Mouse (Mus musculus): ENCODE results near the gene Tesmin. TPM values are rescaled to one million over a fixed set of nuclear protein-coding genes. Genes with fewer than 3 reads are reported as not detected.

Tesmin gene
- polyA plus RNA-seq, 1 experiment from 2014 or later: 0.93 TPM

- no peak overlapping the region for H3K4me2 ChIP-seq (ENCODE audit: low read length)
- no peaks in the 10 kb centered on the region for H3K4me1 ChIP-seq (replicated peaks; ENCODE audit: insufficient read depth, low read length)
- no peak overlapping the region for H3K27ac ChIP-seq
- H3K9me3 ChIP-seq (replicated peaks; ENCODE audit: low read length): no peaks in the 10 kb centered on the region
- no peak for ATAC-seq (replicated peaks; ENCODE audit: low FRiP score, low read depth)
- no peaks in the 10 kb centered on the region for H3K27me3 ChIP-seq (ENCODE audit: insufficient read depth, low read length)
- WGBS: 50% methylated on average over 7 of the region's 7 CpGs
- no peak for DNase-seq (ENCODE audit: low spot score)
- H3K9ac ChIP-seq (ENCODE audit: low read depth, low read length): no peak overlapping the region
- no peak overlapping the region for H3K4me3 ChIP-seq (replicated peaks; ENCODE audit: low read depth, low read length)
- no peak for TF ChIP-seq CTCF (IDR thresholded peaks at IDR 0.05; ENCODE audit: low read depth)
- H3K36me3 ChIP-seq (ENCODE audit: insufficient read depth, low read length): 0 out of 2 replicates have a peak, but pooled peaks cover 8% of the 10 kb centered on the region
Observed at GRCm38 (mm10) chr19:3353415-3354111, 35.1 kb upstream of the Tesmin start.

GRCm38 (mm10) chr19:3355096-3355495, 33.6 kb upstream of the Tesmin start:
- Histone ChIP-seq H3K9me3 (replicated peaks; ENCODE audit: low read length) (no peaks in the 10 kb centered on the region), H3K9ac (ENCODE audit: low read depth, low read length) (no peak overlapping the region), H3K4me3 (replicated peaks; ENCODE audit: low read depth, low read length) (no peak overlapping the region), H3K36me3 (ENCODE audit: insufficient read depth, low read length) (0 out of 2 replicates have a peak, but pooled peaks cover 8% of the 10 kb centered on the region), H3K27ac (no peak overlapping the region), H3K27me3 (ENCODE audit: insufficient read depth, low read length) (no peaks in the 10 kb centered on the region), H3K4me1 (replicated peaks; ENCODE audit: insufficient read depth, low read length) (no peaks in the 10 kb centered on the region), H3K4me2 (ENCODE audit: low read length) (no peak overlapping the region)
- WGBS: 67% methylated on average over 5 of the region's 5 CpGs
- no peak for DNase-seq (ENCODE audit: low spot score)
- no peak for ATAC-seq (replicated peaks; ENCODE audit: low FRiP score, low read depth)
- peak; percentile 50 for TF ChIP-seq CTCF (IDR thresholded peaks at IDR 0.05; ENCODE audit: low read depth)

DNA sequence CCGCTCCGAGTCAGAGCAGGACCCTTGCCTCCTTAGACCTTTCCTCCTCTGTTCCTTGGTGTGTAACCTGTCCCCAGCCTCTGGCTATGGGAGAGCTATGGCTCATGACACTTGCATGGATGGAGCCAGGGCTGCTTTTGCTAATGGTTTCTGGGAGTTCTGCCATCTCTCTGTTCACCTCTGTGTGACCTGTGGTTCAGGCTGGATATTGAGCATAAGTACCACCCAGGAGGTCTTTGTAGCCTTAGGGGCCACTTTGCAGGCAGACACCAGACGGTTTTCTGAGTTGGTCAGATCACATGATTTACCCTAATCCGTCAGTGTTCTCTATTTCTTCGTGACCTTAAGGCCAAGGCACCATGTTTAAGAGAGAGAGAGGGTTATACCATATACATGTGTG, 32.1 kb upstream of the Tesmin start:
- no peaks in the 10 kb centered on the region for H3K4me1 ChIP-seq (replicated peaks; ENCODE audit: insufficient read depth, low read length)
- DNase-seq (ENCODE audit: low spot score) (no peak), ATAC-seq (replicated peaks; ENCODE audit: low FRiP score, low read depth) (no peak)
- no peak overlapping the region for H3K27ac ChIP-seq
- 0 out of 2 replicates have a peak, but pooled peaks cover 13% of the 10 kb centered on the region for H3K36me3 ChIP-seq (ENCODE audit: insufficient read depth, low read length)
- H3K9ac ChIP-seq (ENCODE audit: low read depth, low read length): no peak overlapping the region
- H3K4me2 ChIP-seq (ENCODE audit: low read length): no peak overlapping the region
- H3K27me3 ChIP-seq (ENCODE audit: insufficient read depth, low read length): no peaks in the 10 kb centered on the region
- TF ChIP-seq CTCF (IDR thresholded peaks at IDR 0.05; ENCODE audit: low read depth): no peak
- no peaks in the 10 kb centered on the region for H3K9me3 ChIP-seq (replicated peaks; ENCODE audit: low read length)
- WGBS: 77% methylated on average over 5 of the region's 5 CpGs
- no peak overlapping the region for H3K4me3 ChIP-seq (replicated peaks; ENCODE audit: low read depth, low read length)

GRCm38 (mm10) chr19:3357620-3358019, 31.0 kb upstream of the Tesmin start:
- Histone ChIP-seq H3K36me3 (ENCODE audit: insufficient read depth, low read length) (peaks cover 20% of the 10 kb centered on the region; the same call in 1 of the 2 replicates), H3K9me3 (replicated peaks; ENCODE audit: low read length) (no peaks in the 10 kb centered on the region), H3K4me2 (ENCODE audit: low read length) (no peak overlapping the region), H3K27me3 (ENCODE audit: insufficient read depth, low read length) (no peaks in the 10 kb centered on the region), H3K27ac (no peak overlapping the region), H3K4me3 (replicated peaks; ENCODE audit: low read depth, low read length) (no peak overlapping the region), H3K9ac (ENCODE audit: low read depth, low read length) (no peak overlapping the region), H3K4me1 (replicated peaks; ENCODE audit: insufficient read depth, low read length) (no peaks in the 10 kb centered on the region)
- no peak for DNase-seq (ENCODE audit: low spot score)
- 79% methylated on average over 4 of the region's 4 CpGs for WGBS
- no peak for ATAC-seq (replicated peaks; ENCODE audit: low FRiP score, low read depth)
- peak; percentile 41 for TF ChIP-seq CTCF (IDR thresholded peaks at IDR 0.05; ENCODE audit: low read depth)

DNA sequence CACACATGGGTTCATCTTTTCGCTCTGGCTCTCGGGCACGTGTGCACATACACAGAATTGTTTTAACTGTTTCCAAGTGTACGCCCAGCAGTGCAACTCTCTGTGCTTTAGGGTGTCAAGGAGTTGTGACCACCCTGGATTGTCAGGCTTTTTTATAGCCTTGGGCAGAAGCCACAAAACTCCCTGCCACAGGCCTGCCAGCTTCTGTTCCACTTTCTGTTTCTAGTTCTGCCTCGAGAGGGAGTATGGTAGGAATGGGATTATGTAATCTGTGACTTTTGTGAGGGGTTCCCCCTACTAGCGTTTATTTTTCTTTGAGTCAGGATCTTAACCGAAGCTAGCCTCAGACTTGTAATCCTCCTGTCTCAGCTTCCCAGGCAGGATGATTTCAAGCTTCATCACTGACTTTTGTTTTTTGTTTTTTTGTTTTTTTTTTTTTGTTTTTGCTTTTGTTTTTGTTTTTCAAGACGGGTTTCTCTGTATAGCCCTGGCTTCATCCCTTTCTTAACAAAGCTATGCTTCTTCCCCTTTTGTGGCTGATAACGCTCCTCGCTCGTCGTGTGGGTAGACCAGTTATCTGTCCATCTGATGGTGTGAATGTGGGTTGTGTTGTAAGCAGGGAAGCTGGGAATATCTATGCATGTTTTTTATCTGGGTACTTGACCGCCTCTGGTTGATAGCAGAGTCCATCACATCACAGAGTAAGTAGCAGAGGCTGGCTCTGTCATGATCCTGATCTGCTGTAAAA, 28.6 kb upstream of the Tesmin start:
- Histone ChIP-seq H3K4me1 (replicated peaks; ENCODE audit: insufficient read depth, low read length) (no peaks in the 10 kb centered on the region), H3K9me3 (replicated peaks; ENCODE audit: low read length) (no peaks in the 10 kb centered on the region), H3K4me3 (replicated peaks; ENCODE audit: low read depth, low read length) (no peak overlapping the region), H3K4me2 (ENCODE audit: low read length) (no peak overlapping the region), H3K27ac (no peak overlapping the region), H3K36me3 (ENCODE audit: insufficient read depth, low read length) (peaks cover 38% of the 10 kb centered on the region), H3K27me3 (ENCODE audit: insufficient read depth, low read length) (no peaks in the 10 kb centered on the region), H3K9ac (ENCODE audit: low read depth, low read length) (no peak overlapping the region)
- WGBS: 87% methylated on average over 13 of the region's 13 CpGs
- DNase-seq (ENCODE audit: low spot score) (no peak), ATAC-seq (replicated peaks; ENCODE audit: low FRiP score, low read depth) (no peak)
- TF ChIP-seq CTCF (IDR thresholded peaks at IDR 0.05; ENCODE audit: low read depth): no peak

- Histone ChIP-seq H3K9ac (ENCODE audit: low read depth, low read length) (no peak overlapping the region), H3K27me3 (ENCODE audit: insufficient read depth, low read length) (no peaks in the 10 kb centered on the region), H3K27ac (no peak overlapping the region), H3K36me3 (ENCODE audit: insufficient read depth, low read length) (peaks cover 41% of the 10 kb centered on the region), H3K4me2 (ENCODE audit: low read length) (no peak overlapping the region), H3K9me3 (replicated peaks; ENCODE audit: low read length) (no peaks in the 10 kb centered on the region), H3K4me1 (replicated peaks; ENCODE audit: insufficient read depth, low read length) (no peaks in the 10 kb centered on the region), H3K4me3 (replicated peaks; ENCODE audit: low read depth, low read length) (no peak overlapping the region)
- ATAC-seq (replicated peaks; ENCODE audit: low FRiP score, low read depth): no peak
- no peak for DNase-seq (ENCODE audit: low spot score)
- 87% methylated on average over 4 of the region's 4 CpGs for WGBS
- no peak for TF ChIP-seq CTCF (IDR thresholded peaks at IDR 0.05; ENCODE audit: low read depth)
Observed at GRCm38 (mm10) chr19:3363510-3363909, 25.1 kb upstream of the Tesmin start.
